Mouse (Mus musculus) adrenal gland, adult (tissue): Measurements from ENCODE around the gene Gm49416.

ENCODE experiments used
- DNase-seq, 2 experiments: peaks; one replicate each; pipeline ENCODE4 v3.0.0; 2022 to 2023; ENCODE audit warnings: low spot score in 1 of 2; ENCODE audit not compliant: inconsistent age in 2 of 2

The Gm49416 gene

GRCm38 (mm10) chr19:8919000-8919399 is 30.3 kb downstream of the Gm49416 start:
- DNase-seq = no peak

- DNase-seq = no peak
These were observed 31.0 kb downstream of the Gm49416 start for GRCm38 (mm10) chr19:8919684-8920072.

DNA sequence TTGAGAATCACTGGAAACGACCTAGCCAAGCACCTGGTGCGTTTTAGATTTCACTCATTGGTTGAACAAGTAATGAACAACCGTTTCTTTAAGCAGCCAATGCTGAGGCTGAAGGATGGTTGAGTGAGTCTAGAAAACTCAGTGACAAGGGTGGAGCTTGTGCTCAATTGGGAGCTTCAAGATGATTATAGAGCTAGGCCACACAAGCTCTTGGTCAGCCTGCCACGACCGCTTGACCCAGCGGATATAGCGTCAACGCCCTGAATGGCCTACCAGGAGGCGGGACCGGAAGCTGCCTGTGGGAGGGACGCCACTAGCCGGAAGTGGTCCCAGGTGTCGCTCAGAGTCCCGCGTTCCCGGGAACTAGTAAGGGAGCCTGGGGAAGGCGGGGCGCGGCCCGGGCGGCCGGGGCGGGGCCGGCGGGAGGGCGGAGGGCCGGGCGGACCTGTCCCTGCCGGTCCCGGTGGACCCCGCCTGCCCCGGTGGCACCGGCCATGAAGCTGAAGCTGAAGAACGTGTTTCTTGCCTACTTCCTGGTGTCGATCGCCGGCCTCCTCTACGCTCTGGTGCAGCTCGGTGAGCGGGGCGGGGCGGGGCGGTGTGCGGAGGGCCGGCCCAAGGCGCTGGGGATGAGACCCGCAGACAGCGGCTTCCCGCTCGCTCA is 31.5 kb downstream of the Gm49416 start, which contains the start of gene B3gat3:
Gene B3gat3, plus strand, starts transcription at position 302 of the 664 bp plus-strand sequence.
- peak; percentile 98 to 99 for DNase-seq

DNA sequence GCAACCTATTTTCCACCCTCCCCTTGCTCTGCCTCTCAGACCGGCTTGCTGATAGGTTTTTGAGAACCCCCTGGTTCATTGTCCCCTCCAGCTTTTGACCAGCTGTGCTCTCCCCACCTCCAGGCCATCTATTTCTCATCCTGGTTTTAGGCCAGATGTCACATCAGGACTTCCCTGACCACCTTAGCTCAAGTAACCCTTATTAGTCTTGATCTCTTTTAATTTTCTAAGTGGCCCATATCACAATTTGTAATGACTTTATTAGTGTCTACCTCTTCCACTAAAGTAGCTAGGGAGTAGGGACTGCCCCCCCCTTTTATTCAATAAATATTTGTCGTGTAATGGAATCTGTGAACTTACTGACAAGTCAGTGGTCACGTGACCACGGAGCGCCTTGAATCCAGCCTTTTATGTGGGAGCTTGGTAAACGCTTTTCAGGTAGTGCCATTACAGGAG is 32.1 kb downstream of the Gm49416 start:
- peak; percentile 32 to 85 for DNase-seq

- DNase-seq = peak in 1 of 2 experiments; percentile 17
These were observed 33.0 kb downstream of the Gm49416 start for GRCm38 (mm10) chr19:8921741-8922140.

GRCm38 (mm10) chr19:8926766-8927165 is 38.0 kb downstream of the Gm49416 start:
- peak in 1 of 2 experiments; percentile 18 for DNase-seq

GRCm38 (mm10) chr19:8927891-8928525 is 39.3 kb downstream of the Gm49416 start:
- peak; percentile 21 to 50 for DNase-seq

DNA sequence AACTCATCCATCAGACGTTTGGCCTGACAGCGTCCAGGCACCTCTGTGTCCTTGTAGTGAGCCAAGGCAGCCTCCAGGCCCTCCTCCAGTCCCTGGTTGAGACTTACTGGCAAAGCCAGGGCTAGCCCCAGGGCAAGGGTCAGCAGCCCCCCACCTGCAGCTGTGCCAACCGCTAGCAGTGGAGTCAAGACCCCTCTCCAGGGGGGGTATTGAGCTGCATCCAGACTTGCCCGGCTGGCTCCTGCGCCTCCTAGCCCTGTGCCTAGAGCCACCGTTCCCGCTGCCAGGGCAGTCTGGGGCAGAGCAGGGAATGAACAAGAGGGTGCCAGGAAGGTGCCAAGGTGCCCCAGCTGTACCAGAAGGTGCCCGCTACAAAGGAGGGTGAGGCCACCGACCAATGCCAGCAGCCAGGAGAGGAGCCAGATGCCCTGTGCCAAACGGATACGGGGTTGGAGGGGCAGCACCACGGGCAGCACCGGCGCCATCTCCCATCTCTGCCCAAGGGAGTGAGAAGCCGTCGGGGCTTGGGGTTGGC is 40.0 kb downstream of the Gm49416 start:
- DNase-seq = no peak

DNA sequence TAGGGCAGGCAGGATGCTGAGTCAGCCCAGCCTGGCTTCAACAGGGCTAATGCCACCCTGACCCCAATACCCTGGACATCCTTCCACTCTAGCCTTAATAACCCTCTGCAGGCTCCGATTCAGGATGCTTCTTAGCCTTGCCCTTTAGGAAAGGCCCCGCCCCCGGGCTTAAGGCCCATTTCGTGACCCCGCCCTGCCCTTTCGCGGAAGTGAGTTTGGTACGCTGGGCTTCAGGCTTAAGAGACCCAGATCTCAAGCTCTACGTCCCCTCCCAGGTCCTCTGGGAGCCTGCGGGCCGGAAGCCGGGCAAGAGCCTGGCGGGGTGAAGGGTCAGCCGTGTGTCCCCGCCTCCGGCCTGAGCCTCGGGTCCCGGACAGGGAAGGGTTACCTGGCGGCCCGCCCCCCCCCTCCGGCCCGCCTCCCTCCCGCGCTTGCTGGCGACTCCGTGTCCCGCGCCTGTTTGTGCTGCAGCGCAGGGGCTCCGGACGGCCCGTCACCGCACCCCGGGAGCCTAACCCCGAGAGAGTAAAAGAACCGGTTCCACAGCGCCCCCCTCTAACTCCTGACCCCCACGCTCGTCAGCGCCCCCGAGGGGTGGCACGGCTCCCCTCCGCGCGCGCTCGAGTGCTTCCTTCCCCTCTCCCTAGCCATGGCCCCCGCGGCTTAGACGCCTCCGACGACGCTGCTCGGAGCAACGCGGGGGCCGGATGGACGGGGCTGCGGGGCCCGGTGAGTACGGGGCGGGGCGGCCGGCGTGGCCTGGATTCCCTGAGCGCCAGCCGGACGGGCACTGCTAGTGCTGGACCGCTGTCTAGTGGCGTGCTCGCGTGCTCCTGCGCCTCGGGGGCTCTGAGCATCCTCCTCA is 40.7 kb downstream of the Gm49416 start, which contains the start of the genes Rom1 and Eml3:
Gene Rom1, minus strand, starts transcription at position 133 of the 865 bp plus-strand sequence.
Gene Eml3, plus strand, starts transcription at position 329 of the 865 bp plus-strand sequence.
- DNase-seq = peak; percentile 96 to 99

- no peak for DNase-seq
These were observed 41.4 kb downstream of the Gm49416 start for GRCm38 (mm10) chr19:8930117-8930516.

DNA sequence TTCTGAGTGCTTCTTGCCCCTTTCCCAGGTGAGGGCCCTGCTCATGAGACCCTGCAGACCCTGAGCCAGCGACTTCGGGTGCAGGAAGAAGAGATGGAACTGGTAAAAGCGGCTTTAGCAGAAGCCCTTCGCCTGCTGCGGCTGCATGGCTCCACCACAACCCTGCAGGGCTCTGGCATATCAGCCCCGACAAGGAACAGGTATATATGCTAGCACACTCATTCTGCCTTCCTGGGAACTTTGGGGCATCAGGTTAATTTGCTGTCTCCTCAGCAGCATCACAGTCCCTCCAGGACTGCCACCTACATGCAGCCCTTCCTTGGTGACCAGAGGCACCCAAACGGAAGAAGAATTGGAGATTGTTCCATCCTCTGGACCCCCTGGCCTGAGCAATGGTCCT is 42.0 kb downstream of the Gm49416 start:
- no peak for DNase-seq

DNA sequence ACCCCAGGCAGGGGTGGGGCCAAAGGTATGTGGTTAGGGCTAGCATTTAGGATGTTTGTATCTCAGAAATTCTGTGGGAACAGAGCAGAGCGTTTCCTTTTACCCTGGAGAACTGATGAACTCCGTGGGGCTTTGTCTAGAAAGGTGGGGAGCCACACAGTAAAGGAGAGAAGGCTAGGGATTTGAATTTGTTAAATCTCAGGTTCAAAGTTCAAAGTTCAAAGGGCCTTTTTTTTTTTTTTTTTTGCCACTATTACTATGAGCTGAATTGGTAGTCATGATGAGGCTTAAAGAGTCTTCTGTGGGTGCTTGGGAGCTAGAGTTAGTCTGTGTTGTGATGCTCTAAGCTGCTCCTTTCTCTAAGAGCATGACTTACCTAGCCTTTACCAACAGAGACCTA is 48.0 kb downstream of the Gm49416 start:
- no peak for DNase-seq

- DNase-seq = peak in 1 of 2 experiments; percentile 17
These were observed 51.9 kb downstream of the Gm49416 start for GRCm38 (mm10) chr19:8940526-8941133.

DNA sequence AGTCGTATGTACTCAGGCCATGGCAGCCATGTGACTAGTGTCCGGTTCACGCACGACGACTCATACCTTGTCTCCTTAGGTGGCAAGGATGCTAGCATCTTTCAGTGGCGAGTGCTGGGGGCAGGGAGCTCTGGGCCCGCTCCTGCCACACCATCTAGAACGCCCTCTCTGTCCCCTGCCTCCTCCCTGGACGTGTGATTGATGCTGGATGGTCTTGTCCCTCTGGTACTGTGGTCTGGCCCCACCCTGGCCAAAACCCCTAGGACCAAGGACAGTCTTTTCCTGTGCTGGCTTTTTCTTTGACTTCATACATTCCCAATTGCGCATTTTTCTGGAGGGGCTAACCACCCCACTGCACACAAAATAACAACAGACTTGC is 52.4 kb downstream of the Gm49416 start:
- DNase-seq = peak in 1 of 2 experiments; percentile 38

GRCm38 (mm10) chr19:8941515-8942217 is 52.9 kb downstream of the Gm49416 start, which contains the start of gene Mta2:
Mta2 (plus strand) TSS chr19:8941875.
- peak; percentile 96 to 99 for DNase-seq

GRCm38 (mm10) chr19:8942276-8942964 is 53.7 kb downstream of the Gm49416 start:
- DNase-seq = peak in 1 of 2 experiments; percentile 73

DNA sequence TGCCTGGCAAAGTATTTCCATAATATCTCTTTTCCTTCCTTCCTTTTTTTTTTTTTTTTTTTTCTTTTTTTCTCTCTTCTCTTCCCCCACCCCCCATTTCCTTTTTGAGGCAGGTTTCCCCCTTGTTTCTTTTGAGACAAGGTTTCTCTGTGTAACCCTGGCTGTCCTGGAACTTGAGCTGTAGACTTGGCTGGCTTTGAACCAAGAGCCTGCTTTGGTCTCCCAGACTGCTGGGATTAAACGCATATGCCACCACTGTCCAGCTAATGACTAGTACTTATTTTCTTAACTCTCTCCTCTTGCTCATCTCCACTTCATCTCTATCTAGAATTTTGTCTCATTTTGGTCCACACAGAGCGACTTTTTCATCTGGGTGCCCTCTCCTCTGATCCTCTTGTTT is 54.3 kb downstream of the Gm49416 start:
- DNase-seq = no peak

GRCm38 (mm10) chr19:8944062-8944461 is 55.3 kb downstream of the Gm49416 start:
- DNase-seq = no peak

DNA sequence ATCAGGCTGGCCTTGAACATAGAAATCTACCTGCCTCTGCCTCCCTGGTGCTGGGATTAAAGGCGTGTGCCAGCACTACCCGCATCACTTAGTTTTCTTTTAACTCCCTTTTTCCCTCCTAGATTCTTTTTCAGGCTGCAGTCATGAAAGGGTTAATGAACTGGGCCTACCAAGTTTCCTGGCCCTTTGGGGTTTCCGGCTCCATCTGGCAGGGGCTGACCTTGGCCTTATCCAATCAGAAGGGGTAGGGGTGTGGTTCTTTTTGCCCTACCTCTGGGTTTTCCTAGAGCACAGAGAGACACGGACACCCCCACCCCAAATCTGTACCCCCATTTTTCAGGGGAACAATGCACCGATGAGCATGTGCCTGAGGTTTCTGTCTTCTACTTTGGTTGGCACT is 56.0 kb downstream of the Gm49416 start:
- DNase-seq = peak; percentile 78 to 93
